Mouse (Mus musculus): ENCODE measurements around the gene Thtpa.

GRCm38 (mm10) chr14:55053708-55054190, 40.8 kb upstream of the Thtpa start:
- TF ChIP-seq CTCF (conservative IDR thresholded peaks at IDR 0.05; ENCODE audit: insufficient read depth, insufficient read length, low read depth, low read length): no peak
- TF ChIP-seq POLR2A (IDR thresholded peaks at IDR 0.05; ENCODE audit: low read depth, low read length): no peak
